Mouse (Mus musculus): ENCODE measurements around the gene Rbfox3.

Gene Rbfox3

DNA sequence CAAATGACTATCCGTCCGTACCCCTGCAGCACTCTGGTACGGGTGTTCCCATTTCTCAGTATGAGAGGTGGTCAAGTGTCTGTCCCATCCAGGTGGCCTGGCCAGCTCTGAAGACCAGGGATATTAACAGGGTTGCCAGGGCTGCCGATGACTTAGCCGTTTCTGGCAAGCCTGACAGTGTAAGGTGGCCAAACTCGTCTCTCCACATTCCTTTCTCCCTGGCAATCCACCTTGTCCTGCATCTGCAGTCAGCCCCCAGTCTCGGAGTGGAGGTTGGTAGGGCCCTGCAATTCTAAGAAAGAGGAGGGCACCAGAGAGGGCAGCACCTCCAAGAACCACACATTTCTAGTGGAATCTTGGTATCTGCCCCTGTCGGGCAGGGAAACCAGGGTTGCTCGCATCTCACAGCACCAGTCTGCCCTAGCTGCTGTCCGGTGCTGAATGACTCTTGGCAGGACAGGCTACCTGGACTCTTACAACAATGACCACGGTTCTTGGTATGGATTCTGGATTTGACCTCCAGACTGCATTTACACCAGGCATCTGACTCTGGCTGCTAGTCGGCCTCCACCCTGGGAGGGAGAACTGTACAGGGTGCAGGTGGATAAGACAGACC, 370.9 kb downstream of the Rbfox3 start:
- peak; percentile 66 for DNase-seq

DNA sequence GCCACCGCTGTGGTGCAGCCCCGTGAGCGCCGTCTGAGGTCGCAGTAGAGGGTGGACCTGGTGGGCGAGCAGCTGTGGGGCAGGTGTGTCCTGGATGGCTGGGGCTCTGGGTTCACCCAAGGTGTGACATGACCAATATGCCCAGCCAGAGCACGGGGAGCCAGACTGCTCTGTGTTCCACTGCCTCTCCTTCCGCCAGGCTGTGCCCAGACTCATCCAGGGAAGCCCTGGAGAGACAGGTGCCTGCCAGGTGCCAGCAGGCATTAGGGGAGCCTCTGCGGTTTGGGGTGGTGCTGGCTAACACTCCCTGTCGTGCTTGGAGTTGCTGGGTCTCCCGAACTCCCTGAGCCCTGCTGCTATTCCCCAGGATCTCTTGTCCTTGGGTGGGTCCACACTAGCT, 373.4 kb downstream of the Rbfox3 start:
- DNase-seq, result no peak

DNA sequence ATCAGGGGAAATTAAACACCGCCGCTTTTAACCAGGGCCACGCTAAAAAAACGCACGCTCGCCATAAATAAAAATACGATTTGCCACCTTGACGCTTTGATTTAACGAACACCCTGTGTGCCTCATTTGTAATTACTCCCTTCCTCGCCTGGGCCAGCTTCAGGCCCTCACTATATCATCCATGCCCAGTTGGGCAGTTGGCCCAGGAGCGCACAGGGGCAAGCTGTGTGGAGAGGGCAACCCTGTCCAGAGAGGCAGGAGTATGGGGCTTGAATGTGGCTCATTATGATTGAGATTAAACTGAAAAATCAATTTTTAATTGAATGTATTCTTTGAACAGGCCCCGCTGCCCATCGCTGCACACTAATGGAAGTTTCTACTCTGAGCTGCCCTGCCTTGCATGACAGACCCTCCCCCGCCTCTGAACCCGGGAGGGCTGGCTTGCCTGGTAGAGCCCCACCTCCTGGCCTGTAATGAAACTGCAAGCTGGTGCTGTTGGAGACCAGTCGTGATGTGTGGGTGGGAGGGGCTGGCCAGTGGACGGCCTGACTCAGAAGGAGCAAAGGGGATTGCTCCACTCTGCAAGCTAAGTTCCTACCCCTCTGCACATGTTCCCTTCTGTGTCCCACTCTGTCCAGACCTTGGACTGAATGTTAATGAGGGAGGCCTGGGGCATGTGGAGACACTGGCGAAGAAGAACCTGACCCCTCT, 376.9 kb downstream of the Rbfox3 start:
- DNase-seq, result peak; percentile 10

DNA sequence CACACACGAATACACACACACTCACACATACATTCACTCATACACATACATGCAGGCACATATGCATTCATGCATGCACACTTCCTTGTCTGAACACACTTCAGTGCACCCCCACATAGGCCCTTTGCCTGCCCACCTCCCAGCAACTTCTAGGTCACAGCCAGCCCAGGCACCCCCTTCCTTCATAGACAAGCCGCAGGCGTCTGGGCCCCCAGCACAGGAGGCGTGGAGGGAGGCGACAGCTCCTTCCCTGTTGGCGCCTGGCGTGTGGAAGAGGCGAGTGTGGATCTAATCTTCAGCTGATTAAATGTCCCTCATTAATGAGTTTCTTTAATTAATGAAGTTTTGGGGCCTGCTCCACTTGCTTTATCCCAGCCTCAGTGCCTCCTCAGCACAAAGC, 381.1 kb downstream of the Rbfox3 start:
- no peak for DNase-seq

DNA sequence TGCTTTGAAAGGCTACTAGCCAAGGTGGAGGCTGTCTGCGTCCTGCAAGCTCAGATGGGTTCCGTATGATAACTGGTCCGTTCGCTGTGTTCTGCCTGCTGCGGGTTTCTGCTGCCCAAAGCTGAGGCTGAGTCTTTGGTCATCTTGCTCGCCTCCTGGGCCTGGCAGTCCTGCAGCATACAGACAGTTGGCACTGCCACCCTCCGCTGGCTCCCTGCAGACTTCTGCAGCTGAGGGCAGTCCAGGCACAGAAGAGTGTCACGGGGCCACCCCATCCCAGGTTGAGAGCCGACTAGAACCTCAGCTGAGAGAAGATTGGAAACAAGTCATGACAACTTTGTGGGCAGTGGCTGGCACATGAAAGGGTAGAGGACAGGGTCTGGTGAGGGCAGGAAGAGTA, 382.6 kb downstream of the Rbfox3 start:
- no peak for DNase-seq

DNA sequence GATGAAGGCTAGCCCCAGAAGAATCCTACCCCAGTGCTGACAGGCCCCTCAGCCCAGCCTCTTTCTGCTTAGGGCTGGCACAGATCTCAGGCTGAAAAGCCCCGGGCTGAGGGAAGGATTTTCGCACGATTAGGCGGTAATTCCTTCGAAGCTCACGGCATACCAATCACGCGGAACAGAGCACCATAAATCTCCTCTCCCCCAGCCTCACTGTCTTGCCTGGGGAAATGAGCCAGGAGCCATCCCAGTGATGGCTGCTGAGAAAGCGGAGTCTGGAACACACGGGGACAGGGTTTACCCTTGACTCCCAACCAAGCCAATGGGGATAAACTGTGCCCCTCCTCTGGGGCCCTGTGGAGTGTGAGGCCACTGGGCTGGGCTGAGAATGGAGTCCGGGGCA, 386.3 kb downstream of the Rbfox3 start:
- no peak for DNase-seq

DNA sequence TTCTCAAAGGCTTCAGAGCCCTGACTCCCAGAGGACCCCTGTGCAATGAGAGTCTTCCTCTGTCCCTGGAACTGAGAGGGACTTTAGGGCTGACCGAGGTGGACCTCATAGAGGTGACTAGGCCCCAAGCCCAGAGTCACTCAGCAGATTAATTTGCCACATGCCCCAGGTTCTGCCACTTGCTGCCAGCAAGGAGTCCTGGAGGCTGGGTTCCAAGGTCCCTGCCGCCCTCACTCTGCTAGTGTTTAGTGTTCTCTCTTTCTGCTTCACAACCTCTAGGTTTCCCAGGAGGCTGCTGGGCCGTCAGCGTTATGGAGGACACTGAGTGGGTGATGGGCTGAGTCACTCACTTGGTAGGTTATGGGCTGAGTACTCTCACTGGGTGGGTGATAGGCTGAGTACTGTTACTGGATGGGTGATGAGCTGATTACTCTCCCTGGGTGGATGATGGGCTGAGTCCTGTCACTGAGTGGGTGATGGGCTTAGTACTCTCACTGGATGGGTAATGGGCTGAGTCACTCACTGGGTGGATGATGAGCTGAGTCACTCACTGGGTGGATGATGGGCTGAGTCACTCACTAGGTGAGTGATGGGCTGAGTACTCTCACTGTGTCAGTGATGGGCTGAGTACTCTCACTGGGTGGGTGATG, 387.8 kb downstream of the Rbfox3 start:
- DNase-seq, result no peak

DNA sequence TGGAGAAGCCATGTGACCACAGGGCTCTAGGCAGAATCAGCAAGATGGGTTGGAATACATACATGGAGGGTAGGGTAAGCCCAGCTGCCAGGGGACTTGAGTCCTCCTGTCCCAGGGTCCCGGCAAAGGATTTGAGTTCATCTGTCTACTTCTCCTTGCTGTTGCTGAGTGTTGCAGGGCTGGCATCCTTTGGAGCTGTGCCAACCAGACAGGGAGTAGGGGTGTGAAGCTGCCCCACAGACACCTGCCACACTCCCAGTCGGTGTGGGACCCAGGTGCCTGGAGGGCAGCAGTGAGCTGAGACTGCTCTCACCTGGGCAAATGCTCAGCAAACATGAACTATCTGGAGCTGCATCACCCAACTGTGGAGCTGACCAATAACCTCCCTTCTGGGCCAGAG, 390.5 kb downstream of the Rbfox3 start:
- no peak for DNase-seq

DNA sequence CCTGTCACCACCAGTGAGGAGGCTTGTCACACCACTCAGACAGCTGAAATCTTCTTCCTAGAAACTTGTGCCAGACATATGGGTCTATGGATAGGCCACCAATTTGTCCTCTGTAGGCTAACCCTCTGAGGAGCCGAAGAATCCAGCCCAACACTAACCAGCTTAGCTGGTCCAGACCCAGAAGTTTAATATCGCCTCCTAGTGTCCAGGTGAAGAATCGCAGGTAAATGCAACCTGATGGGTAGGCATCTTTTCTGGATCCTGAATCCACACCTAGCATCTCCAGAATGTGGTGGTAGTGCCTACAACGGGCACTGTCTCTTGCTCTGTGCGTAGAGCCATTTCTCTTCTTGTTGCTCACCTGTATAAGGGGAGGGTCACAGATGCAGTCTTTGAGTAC, 391.1 kb downstream of the Rbfox3 start:
- DNase-seq, result peak; percentile 10

DNA sequence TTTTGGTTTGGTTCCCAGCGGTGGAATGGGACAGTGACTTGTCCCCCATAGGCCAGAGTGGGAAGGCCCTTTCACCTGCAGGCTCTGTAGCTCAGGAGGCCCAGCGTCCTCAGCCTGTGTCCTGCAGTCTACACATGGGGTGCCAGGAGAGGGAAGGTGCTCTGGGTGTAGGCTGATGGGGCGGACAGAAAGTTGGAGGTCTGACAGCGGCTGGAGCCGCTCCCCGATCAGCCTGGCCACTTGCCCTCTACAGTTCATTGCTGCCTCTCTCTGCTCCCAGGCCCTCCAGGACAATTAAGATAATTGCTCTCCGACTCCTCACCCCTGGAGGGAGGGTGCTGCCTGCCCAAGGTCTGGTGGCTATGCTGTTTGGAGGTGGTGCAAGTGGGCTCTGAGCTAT, 392.7 kb downstream of the Rbfox3 start:
- DNase-seq, result no peak

DNA sequence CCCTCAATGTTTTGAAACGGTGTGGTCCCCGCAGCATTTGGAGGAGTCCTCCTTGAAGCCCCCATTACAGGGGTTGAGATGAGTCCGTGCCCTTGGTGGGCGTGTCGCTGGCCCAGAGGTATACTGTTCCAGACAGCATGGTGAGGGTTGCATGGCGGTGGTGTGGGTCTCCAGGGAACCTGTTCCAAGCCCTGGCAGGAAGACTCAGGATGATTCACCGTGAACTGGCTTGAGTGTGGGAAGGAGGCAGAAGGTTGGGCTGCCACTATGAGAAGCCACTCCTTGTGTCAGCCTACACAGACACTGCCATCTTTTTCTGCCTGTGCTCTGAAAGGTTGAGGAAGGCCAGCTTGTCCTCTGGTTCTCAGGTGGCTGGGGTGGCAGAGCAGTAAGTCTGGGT, 393.5 kb downstream of the Rbfox3 start:
- no peak for DNase-seq

DNA sequence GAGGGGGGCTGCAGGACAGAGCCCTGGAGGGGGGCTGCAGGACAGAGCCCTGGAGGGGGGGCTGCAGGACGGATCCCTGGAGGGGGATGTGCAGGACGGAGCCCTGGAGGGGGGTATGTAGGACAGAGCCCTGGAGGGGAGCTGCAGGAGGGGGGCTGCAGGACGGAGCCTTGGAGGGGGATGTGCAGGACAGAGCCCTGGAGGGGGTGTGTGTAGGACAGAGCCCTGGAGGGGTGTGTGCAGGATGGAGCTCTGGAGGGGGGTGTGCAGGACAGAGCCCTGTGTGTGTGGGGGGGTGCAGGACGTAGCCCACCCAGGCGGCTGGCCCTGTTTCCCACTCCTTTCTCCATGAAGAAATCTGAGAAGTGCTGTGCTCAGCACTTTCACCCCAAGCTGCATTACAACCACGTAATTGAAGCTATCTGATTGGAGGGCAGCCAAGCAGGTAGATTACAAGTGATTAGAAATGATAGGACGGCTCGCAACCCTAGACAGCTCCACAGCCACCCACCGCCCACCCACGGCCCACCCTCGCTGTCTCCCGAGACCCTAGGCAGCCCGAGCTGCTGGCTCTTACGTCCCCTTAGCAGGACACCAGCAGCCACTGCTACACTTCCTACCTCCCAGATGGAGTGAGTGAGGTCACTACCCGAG, 399.0 kb downstream of the Rbfox3 start:
- DNase-seq, result no peak

DNA sequence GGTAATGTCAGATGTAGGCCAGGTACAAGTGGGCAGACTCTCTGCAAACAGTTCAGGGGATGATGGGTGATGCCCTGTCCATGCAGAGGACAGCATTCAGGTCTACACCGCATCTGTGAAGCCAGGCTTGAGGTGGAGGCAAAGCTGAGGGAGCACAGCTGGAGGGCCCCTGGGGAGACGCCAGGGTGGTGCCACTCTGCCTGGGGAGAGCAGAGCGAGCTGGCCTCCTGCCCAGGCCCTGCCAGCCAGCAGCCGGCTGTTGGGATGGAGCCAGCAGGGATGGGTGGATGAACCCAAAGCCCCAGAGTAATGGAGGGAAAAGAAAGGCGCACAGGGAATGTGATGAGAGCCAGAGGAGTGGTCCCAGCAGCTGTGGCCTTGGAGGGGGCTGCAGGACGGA, 399.5 kb downstream of the Rbfox3 start:
- DNase-seq, result peak; percentile 21

DNA sequence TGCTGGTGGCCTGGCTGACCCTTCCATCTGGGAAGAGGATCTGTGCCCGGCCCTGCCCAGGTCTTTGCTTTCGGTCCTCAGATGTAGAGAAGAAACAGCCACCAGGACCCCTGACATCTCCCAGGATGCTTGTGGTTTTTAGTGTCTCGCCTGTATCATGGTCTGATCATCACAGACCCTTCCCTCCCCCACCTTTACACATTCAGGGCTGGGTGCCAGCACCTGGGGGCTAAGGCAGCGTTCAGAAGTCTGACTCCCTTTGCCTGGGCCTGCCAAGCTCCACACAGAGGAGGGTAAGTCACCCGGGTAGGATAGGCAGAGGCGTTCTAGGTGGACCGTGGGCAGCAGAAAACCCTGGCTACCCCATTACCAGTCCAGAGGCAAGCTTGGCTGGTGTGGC, 403.1 kb downstream of the Rbfox3 start:
- DNase-seq, result no peak

DNA sequence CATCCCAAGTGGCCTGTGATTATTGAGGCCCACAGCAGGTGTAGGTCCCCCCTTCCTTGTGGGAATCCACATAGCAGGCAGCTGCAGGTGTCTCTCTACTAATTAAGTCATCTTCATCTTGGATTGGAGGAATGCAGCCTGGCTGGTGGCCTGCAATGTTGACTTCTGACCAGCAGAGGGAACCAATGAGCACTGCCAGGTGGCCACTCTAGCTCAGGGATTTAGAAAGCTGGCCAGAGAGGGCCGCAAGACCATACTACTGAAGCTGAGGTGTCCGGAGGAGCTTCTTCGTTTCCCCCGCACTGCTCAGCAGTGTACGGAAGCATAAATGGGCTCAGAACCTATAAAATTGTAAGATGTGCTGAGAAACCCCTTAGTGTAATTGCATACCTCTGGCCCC, 403.5 kb downstream of the Rbfox3 start:
- DNase-seq, result peak; percentile 80

DNA sequence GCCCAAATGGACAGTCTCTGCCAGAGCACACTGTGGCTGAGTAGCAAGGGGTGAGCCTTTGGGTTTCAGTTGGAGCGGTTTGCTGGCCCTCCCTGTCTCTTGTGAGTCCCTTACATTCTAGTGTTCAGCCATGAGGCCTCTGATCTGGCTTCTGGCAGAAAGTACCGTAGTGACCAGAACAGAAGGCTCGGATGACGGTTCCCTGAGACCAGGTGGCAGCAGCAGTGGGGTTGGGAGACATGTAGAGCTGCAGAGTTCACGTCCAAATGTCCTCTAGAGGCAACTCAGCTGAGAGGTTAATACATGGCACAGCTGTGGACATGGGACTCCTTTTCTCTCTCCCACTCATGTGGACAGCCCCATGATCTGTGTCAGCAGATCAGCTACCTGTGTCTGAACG, 404.3 kb downstream of the Rbfox3 start:
- no peak for DNase-seq

DNA sequence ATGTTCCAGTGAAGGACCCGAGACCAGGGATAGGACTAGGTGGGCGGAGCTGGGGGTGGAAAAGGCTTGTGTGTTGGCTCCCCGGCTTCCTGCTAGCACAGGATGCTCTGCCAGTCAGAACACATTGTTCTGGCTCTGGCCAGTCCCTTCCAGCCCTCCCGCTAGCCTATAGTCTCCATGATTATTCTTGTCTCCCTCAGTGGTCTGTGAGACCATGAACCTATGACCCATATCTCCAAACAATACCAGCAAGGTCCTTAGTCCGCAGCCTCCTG, 407.3 kb downstream of the Rbfox3 start:
- peak; percentile 50 for DNase-seq

DNA sequence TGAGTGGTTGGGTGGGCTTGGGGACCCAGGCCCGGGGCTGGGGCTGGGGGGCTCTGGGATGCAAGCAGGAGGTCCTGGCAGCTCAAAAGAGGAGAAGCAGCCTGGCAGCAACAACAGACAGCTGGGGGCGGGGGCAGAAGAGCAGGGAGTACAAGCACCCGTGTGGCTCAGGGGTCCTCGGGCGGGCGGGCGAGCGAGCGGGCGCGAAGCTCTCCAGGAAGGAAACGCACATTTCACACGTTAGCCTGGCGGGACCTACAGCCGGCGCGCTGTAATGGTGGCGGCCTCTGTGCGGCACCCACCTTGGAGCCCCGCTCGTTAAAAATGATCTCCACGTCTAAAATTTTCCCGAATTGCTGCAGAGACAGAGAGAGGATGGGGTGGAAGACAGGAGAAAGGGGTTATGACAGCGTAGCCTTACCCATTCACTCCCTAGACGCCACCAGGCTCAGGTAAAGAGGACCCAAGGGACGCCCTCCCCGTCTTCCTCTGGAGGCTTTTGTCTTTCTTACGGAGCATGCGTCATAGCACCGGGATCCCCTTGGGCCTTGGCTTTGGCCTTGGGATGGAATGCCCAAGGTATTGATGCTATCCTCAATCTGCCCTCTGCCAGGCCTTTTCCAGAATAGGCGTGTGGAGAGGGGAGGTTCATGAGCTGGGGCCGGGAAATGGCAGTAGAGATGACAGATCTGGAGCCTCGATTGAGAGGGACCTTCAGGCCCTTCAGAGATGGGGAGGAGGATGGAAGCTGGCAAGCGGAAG, 407.8 kb downstream of the Rbfox3 start:
- no peak for DNase-seq

DNA sequence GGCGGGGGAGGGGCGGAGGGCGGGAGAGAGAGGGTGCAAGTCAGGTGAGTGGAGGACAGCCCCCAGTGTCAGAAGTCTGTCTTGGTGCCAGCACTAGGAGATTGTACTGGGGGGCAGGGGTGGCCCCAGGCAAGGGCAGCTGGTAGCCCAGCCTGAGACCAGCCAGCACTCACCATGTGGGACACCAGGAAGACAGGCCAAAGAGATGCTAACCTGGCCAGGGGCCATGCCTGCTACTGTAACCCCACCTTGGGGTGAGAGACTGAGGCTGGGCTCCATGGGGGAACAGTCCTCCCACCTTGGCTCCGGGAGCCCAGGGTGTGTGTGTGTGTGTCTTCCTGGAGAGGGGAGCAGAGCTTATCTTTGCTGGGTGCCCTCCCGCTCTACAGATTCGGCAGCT, 408.4 kb downstream of the Rbfox3 start:
- no peak for DNase-seq

DNA sequence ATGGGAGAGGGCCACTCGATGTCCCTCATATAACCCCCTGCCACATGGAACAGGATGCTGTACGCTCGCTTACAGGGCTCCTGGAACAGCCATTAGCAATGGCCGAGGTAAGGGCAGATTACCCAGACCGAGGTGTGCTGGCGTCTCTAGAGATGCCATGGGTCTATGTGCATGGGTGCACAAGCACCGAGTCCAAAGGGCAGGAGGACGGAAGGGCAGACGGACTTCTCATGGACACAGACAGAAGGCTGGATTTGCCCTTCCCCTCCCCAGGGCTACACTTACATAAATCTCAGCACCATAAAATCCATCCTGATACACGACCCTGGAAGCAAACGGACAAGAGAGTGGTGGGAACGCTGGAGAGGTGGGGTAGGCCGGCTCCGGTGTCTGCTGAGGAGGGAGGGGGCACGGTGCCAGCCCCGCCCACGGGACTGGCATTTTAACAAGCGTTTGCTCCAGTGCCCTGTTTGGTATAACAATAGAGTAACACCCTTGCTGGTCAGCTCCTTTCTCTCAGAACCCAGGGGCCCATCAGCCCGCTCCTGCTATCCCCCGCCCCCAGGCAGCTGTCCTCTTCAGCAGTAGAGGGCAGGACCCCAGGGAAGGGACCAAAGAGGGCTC, 415.2 kb downstream of the Rbfox3 start:
- DNase-seq, result no peak

DNA sequence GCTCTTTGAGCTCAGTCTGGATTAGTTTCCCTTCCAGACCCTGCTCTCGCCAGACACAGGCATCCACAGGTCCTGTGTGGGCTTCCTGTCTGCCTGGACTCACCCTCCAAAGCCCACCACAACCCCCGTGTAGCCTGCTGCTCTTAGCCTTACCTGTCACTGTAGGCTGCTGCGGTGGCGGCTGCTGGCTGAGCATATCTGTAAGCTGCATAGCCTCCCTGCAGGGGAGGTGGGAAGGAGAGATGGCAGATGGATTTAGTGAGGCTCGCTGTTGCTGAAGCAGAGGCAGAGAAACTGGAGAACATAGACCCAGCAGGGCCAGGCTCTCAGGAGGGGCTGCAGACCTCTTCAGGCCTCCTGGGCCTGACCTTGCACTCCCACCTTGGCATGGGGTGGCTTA, 416.3 kb downstream of the Rbfox3 start:
- no peak for DNase-seq

DNA sequence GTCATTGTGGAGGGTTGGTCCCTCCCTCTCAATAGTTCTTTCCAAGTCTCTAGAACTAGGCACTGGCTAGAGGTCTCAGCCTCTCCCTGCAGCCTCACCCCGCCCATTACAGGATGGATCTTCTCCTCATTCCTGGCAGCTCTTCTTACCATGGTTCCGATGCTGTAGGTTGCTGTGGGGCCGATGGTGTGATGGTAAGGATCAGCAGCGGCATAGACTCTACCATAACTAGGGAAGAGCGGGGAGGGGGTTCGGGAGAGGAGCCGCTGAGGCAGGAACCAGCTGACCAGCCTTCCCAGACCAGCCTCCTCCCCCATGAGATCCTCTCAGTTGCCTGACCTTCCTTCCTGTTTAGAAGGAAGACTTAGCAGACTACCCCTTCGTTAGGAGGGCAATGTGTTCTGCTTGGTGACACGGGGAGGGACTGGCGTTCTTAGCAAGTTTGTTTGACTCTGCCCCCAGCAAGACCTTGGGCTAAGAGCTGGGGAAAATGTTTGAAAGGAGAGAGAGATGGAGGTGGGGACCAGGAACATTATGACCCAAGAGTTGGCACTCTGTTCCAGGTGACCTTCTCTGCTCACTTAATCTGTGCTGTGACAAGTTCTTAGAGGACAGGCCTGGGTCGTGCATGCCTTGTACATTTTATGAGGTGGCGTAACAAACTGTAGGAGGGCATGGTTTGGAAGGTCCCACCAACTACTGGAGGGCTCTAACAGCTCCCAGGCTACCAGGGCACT, 417.2 kb downstream of the Rbfox3 start:
- no peak for DNase-seq

Measured in lung, postnatal 36 days (tissue).